Mouse (Mus musculus): ENCODE results near the gene Ptpn4. TPM values are rescaled to one million over a fixed set of nuclear protein-coding genes. Genes with fewer than 3 reads are reported as not detected.

Ptpn4 gene
- polyA plus RNA-seq, 1 experiment from 2014 or later, result 15.2 TPM

Other genes starting within 250 kb of the Ptpn4 start
- 16.8 and 17.9 TPM in 2 replicates for gene Epb41l5, start 188.6 kb downstream of the Ptpn4 start, polyA plus RNA-seq (2014; fragmentation: Nextera tagmentation; extraction: Ambion mirVana)
- 13.3 TPM in 2 replicates for gene Tmem177, start 75.6 kb upstream of the Ptpn4 start, polyA plus RNA-seq (2014; fragmentation: Nextera tagmentation; extraction: Ambion mirVana)
- gene Cfap221, start 159.6 kb upstream of the Ptpn4 start, polyA plus RNA-seq (2014; fragmentation: Nextera tagmentation; extraction: Ambion mirVana), result 0.15 and 0.48 TPM in 2 replicates
- 0.52 and 0.56 TPM in 2 replicates for gene Sctr, start 169.3 kb upstream of the Ptpn4 start, polyA plus RNA-seq (2014; fragmentation: Nextera tagmentation; extraction: Ambion mirVana)
- gene Tmem37, start 236.5 kb upstream of the Ptpn4 start, polyA plus RNA-seq (2014; fragmentation: Nextera tagmentation; extraction: Ambion mirVana), result 7.3 and 8.2 TPM in 2 replicates